Mouse (Mus musculus): ENCODE measurements around the gene Agl.

- no peak for TF ChIP-seq CTCF (IDR thresholded peaks at IDR 0.05; ENCODE audit: low read depth)
- no peak for TF ChIP-seq EP300 (optimal IDR thresholded peaks at IDR 0.05)
Measured at GRCm38 (mm10) chr3:116788851-116789250, 19.1 kb downstream of the Agl start.

All from stomach, postnatal 0 days (tissue).